Mouse (Mus musculus) spleen, adult 2 months (tissue): ENCODE data around the gene Trappc2l.

Experiments used
- CTCF ChIP-seq: fragments of 200-500 bp; IDR thresholded peaks from 2 replicates; pipeline ENCODE4 v1.5.1; 2011; ENCODE audit warnings: mild to moderate bottlenecking, inconsistent platforms; ENCODE audit not compliant: insufficient read depth, insufficient read length, insufficient replicate concordance; ENCODE audit errors: extremely low read depth
- POLR2A ChIP-seq: fragments of 200-500 bp; IDR thresholded peaks from 2 replicates; pipeline ENCODE4 v1.6.1; 2011; ENCODE audit warnings: low read depth, low read length, inconsistent platforms

DNA sequence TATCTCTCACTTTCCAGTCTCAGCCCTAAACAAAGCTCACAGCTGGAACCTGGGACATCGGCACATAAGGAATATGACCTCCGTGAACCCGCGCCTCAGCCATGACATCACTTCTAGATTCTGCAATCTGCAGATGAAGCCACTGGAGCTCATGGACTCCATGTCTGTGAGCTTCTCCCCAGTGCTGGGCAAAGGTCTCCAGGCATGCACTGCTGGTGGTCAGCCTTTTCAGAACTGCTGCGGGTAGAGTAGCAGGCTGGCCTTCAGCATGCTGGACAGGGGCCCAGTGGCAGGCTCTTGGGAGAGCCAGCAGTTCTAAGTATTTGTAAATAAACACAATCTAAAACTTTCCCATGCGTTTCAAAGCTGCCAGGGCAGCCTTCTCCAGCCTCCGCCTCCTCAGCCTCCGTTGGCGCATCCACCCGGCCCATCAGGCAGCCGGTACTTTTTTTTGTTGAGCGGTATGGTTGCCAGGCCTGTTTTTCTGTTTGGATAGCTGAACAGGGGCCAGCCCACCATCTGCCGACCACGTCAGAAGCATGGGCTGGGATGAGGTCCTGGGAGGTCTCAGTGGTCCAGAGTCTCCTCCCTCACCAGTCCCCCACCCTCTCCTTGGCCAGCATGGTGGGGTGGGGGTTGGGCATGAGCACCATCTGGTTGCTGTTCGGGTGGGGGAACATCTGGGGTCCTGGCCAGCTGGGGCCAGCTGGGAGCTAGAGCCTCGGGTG is 28.2 kb downstream of the Trappc2l start:
- TF ChIP-seq CTCF (no peak), POLR2A (no peak)
